Mouse (Mus musculus) midbrain, embryonic 14.5 days (tissue): Measurements from ENCODE around the gene Grm6. TPM values are rescaled to one million over a fixed set of nuclear protein-coding genes. Genes with fewer than 3 reads are reported as not detected.
A peak's percentile ranks its signal among the peaks of the same experiment; 100 is the strongest.

Experiments
- ATAC-seq: fragments of 200-750 bp; cut with Nextera tagmentation; 2 replicates; pipeline ENCODE4 v1.8.0; 2017; ENCODE audit warnings: moderate number of reproducible peaks, moderate library complexity; ENCODE audit not compliant: low FRiP score, low TSS enrichment
- DNase-seq: peaks from one replicate; pipeline ENCODE4 v3.0.0-alpha.2; 2015
- H3K27ac ChIP-seq: fragments of 300-500 bp; sonication (generic); replicated peaks from 2 replicates; pipeline ENCODE4 v1.5.1; 2014; ENCODE audit warnings: mild to moderate bottlenecking, low read depth, low read length, moderate library complexity
- H3K27me3 ChIP-seq: fragments of 300-500 bp; sonication (generic); 2 replicates; pipeline ENCODE4 v1.6.1; 2014; ENCODE audit warnings: low read length, control low read depth, mixed read lengths; ENCODE audit not compliant: control insufficient read depth, insufficient read depth
- H3K36me3 ChIP-seq: fragments of 300-500 bp; sonication (generic); 2 replicates; pipeline ENCODE4 v1.6.1; 2014; ENCODE audit warnings: low read length, control low read depth; ENCODE audit not compliant: control insufficient read depth, insufficient read depth
- H3K4me1 ChIP-seq: fragments of 300-500 bp; sonication (generic); 2 replicates; pipeline ENCODE4 v1.6.1; 2014; ENCODE audit warnings: mild to moderate bottlenecking, antibody characterized with exemption, low read length, control low read depth; ENCODE audit not compliant: control insufficient read depth, insufficient read depth
- H3K4me2 ChIP-seq: fragments of 300-500 bp; sonication (generic); 2 replicates; pipeline ENCODE4 v1.6.1; 2014; ENCODE audit warnings: mild to moderate bottlenecking, low read length, moderate library complexity
- H3K4me3 ChIP-seq: fragments of 300-500 bp; sonication (generic); replicated peaks from 2 replicates; pipeline ENCODE4 v1.5.1; 2014; ENCODE audit warnings: low read depth, low read length
- H3K9ac ChIP-seq: fragments of 300-500 bp; sonication (generic); replicated peaks from 2 replicates; pipeline ENCODE4 v1.6.1; 2014; ENCODE audit warnings: mild to moderate bottlenecking, low read length, moderate library complexity
- H3K9me3 ChIP-seq: fragments of 300-500 bp; sonication (generic); 2 replicates; pipeline ENCODE4 v1.6.1; 2016; ENCODE audit warnings: low read length, control low read depth, mixed read lengths; ENCODE audit not compliant: control insufficient read depth
- WGBS: fragments of 180-500 bp; shearing (Covaris S2); extraction: QIAGEN DNeasy Blood & Tissue Kit; methylation state at CpG from one replicate; pipeline ENCODE4 v1.1.7; 2014; 5-methylcytosine and 5-hydroxymethylcytosine counted together
- polyA plus RNA-seq: library from polyadenylated mRNA; unstranded; fragments of >200 nt; fragmentation: Nextera tagmentation; extraction: Ambion mirVana; gene quantifications from 2 replicates; pipeline ENCODE4 v1.2.1, GENCODE M21; 2014

The Grm6 gene
- not detected in 2 replicates for polyA plus RNA-seq

DNA sequence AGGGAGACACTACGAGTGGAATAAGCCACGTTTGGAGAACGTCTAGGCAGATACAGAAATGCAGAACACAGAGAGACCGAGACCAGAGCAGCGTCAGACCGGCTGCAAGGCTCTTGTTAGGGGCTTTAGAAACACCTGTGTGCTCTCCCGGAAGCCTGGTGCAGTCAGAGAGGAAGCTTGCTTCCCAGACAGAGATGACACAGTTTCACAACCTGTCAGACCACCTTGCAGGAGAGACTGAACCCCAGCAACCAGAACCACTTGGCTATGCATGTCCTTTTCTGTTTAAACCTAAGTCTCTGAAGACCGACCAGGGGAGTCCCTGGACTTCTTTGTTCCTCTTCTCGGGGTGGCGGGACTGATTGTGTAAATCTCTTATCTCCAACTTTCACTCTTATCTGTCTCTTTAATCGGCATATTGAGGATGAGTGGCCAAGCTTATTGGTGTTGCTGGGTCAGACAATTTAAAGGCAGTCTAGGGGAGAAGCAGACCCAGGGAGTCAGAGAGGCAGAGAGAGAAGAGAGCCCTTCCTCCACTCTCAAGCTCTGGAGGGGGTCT, at the start of gene Grm6:
Gene Grm6 (plus strand): TSS at position 509 of the 559 bp plus-strand sequence.
- Histone ChIP-seq H3K9ac (peak within 1 kb of the TSS; percentile 59; the same call in 1 of the 2 replicates), H3K9me3 (0 out of 2 replicates have a peak, but pooled peaks cover 4% of the 10 kb centered on the region), H3K27ac (no peak within 1 kb of the TSS), H3K4me3 (peak within 1 kb of the TSS; percentile 46), H3K4me1 (peaks cover 8% of the 10 kb centered on the region), H3K27me3 (peaks cover 54% of the 10 kb centered on the region), H3K36me3 (no peaks in the 10 kb centered on the region), H3K4me2 (peak within 1 kb of the TSS; percentile 92)
- DNase-seq (peak; percentile 5), ATAC-seq (no peak)
- 3% methylated on average over 11 of the region's 11 CpGs for WGBS

DNA sequence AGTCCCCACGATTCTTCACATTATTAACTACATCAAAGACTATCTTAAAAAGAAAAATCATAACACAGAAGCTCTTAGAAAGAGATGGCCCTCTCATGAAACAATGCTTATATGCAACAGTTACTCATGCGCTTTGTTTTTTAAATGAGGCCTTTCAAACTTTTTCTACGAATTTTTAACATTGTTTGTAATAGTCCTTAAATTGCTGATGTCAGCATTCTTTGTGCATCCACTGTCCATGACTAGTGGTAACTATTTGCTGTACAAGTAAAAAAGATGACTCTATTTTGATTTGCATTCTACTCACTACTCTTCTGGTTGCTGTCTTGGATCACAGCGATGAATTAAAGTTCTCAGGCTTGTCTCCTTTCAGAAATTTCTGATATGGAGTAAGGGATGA, 36.3 kb upstream of the Grm6 start:
- Histone ChIP-seq H3K4me2 (no peak overlapping the region), H3K4me3 (no peak overlapping the region), H3K4me1 (no peaks in the 10 kb centered on the region), H3K9ac (no peak overlapping the region), H3K27me3 (no peaks in the 10 kb centered on the region), H3K36me3 (peaks cover 94% of the 10 kb centered on the region), H3K9me3 (peaks cover 66% of the 10 kb centered on the region), H3K27ac (no peak overlapping the region)
- no peak for DNase-seq
- ATAC-seq = no peak
- WGBS = 98% methylated on average over 4 of the region's 4 CpGs

DNA sequence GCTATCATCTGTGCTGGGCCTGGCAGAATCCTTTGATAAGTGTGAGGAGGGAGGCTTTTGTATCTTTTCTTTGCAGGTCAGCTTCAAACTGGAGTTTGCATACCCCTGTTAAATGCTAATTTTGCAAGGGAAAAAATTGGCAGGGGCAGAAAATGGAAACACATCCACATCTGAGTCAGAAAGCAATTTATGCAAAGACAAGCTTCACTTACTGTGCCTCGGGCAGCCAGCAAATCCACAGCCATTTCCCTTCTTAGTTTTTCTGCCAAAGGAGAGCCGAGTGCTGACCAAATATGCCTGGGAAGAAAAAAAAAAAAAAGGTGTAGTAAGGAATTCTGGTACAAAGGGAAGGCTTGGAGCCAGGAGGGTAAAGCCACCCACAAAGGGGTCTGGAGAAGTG, 24.3 kb upstream of the Grm6 start:
- peak overlapping the region; percentile 92 for H3K9ac ChIP-seq
- 48% methylated on average over 2 of the region's 2 CpGs for WGBS
- no peak for DNase-seq

DNA sequence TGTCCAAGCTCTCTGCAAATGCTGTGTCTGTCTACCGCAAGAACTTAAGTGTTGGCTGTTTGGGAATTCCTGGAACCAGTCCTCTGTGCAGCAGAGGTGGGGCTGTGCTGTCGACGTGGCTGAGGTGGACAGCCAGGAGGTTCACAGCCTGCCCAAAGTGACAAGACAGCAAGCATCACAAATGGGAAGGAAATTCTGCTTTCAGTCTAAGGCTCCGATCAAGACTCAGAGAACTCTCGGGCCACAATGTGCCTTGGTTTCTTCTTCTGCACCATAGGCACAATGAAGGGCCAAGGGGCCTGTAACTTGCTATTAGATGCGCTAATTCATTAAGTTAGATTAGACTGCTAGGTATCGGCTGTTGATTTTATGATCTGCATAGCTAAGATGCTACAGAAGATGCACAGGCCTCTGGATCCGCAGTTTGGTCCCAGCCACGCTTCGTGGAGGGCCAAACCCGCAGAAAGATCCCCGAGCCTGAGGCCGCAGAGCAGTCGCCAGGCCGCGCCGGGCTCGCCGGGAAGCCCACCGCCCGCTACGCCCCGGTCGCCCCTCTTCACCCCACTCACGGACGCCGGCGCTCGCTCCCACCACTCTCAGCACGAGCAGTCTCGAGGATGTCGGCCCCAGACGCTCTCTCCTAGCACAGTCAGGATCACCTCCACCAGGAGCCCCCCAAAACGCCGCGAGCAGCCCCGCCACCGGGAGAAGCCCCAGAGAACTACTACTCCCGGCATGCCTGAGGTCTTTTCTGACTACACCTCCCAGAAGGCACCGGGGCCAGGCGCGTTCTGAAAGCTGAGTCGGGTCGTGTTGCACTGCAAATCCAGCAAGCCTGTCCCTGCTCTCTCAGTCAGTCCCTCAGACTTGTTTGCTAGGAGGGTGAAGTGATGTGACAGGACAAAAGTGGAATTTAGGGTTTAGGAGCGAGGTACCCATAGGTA, 23.2 kb upstream of the Grm6 start, which contains the start of gene Zfp354c:
Gene Zfp354c (minus strand): TSS at position 715 of the 944 bp plus-strand sequence.
- Histone ChIP-seq H3K4me1 (peaks cover 11% of the 10 kb centered on the region; the same call in 1 of the 2 replicates), H3K9ac (peak within 1 kb of the TSS; percentile 92), H3K4me2 (peak within 1 kb of the TSS; percentile 87), H3K36me3 (peaks cover 33% of the 10 kb centered on the region), H3K4me3 (peak within 1 kb of the TSS; percentile 87), H3K9me3 (0 out of 2 replicates have a peak, but pooled peaks cover 2% of the 10 kb centered on the region), H3K27me3 (no peaks in the 10 kb centered on the region), H3K27ac (peak within 1 kb of the TSS; percentile 80)
- WGBS = under 1% methylated on average over 45 of the region's 45 CpGs
- peak; percentile 93 for ATAC-seq
- DNase-seq = peak; percentile 94

More for the DNA sequence above, 24.3 kb upstream of the Grm6 start:
- Histone ChIP-seq H3K4me3 (peak overlapping the region; percentile 87), H3K9me3 (no peaks in the 10 kb centered on the region), H3K27ac (no peak overlapping the region), H3K4me2 (peak overlapping the region; percentile 87), H3K36me3 (peaks cover 42% of the 10 kb centered on the region), H3K27me3 (no peaks in the 10 kb centered on the region), H3K4me1 (peaks cover 11% of the 10 kb centered on the region; the same call in 1 of the 2 replicates)
- ATAC-seq = no peak

DNA sequence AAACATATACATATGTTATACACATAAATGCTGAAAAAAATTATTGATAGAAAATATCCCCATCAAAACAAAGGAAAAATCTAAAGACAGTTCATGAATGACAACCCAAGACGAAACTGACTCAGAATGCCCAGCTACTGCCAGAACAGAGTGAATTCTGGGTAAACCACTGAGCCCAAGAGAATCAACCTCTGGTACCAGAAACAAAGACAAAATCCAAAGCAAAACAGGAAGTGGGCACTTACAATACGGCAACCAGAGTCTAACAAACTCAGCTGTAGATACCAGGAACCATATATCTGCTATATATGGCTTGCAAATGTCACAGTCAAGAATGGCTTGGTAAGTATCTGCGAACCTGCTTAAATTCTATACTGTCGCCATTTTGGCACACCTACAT, 14.8 kb upstream of the Grm6 start:
- 92% methylated on average over 4 of the region's 4 CpGs for WGBS
- H3K4me1 ChIP-seq = peaks cover 3% of the 10 kb centered on the region
- no peak for DNase-seq
- H3K27me3 ChIP-seq = no peaks in the 10 kb centered on the region
- no peak overlapping the region for H3K9ac ChIP-seq
- no peak overlapping the region for H3K27ac ChIP-seq
- H3K4me3 ChIP-seq = no peak overlapping the region
- H3K4me2 ChIP-seq = no peak overlapping the region
- peaks cover 15% of the 10 kb centered on the region; the same call in 1 of the 2 replicates for H3K9me3 ChIP-seq
- peaks cover 10% of the 10 kb centered on the region; the same call in 1 of the 2 replicates for H3K36me3 ChIP-seq
- ATAC-seq = no peak

GRCm38 (mm10) chr11:50841023-50841735, 9.3 kb upstream of the Grm6 start, which contains the start of gene Zfp879:
Gene Zfp879, minus strand, starts transcription at chr11:50841552.
- H3K27me3 ChIP-seq = no peaks in the 10 kb centered on the region
- H3K4me3 ChIP-seq = peak within 1 kb of the TSS; percentile 40
- H3K9ac ChIP-seq = peak within 1 kb of the TSS; percentile 68
- H3K4me2 ChIP-seq = peak within 1 kb of the TSS; percentile 69
- DNase-seq = peak; percentile 98
- no peaks in the 10 kb centered on the region for H3K36me3 ChIP-seq
- ATAC-seq = peak; percentile 93
- H3K4me1 ChIP-seq = peaks cover 7% of the 10 kb centered on the region
- WGBS = 25% methylated on average over 22 of the region's 22 CpGs
- no peaks in the 10 kb centered on the region for H3K9me3 ChIP-seq
- H3K27ac ChIP-seq = peak within 1 kb of the TSS; percentile 70

GRCm38 (mm10) chr11:50845951-50846350, 4.5 kb upstream of the Grm6 start:
- H3K4me2 ChIP-seq = no peak overlapping the region
- peaks cover 30% of the 10 kb centered on the region for H3K27me3 ChIP-seq
- H3K36me3 ChIP-seq = no peaks in the 10 kb centered on the region
- H3K4me1 ChIP-seq = peaks cover 5% of the 10 kb centered on the region; the same call in 1 of the 2 replicates
- H3K9ac ChIP-seq = no peak overlapping the region
- 0 out of 2 replicates have a peak, but pooled peaks cover 4% of the 10 kb centered on the region for H3K9me3 ChIP-seq
- no peak for DNase-seq
- H3K27ac ChIP-seq = no peak overlapping the region
- 93% methylated on average over 3 of the region's 3 CpGs for WGBS
- no peak for ATAC-seq
- no peak overlapping the region for H3K4me3 ChIP-seq

DNA sequence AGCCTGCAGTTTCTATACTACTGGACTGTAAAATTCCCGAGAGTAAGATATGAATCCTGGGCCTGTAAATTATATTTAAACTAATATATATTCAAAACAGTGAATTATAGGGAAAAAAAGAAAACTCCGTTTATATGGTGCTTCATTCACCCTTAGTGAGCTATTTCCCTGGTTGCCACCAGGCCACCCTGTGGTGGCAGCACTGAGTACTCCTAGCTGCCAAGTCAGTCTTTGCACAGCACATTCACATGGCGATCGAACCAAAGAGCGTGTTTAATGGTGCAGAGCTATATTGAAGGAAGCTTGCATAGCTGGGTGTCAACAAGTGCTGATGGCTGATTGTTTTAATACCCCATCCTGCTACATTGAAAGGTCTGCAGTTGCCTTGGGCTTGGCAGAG, 3.4 kb upstream of the Grm6 start:
- Histone ChIP-seq H3K4me2 (no peak overlapping the region), H3K36me3 (no peaks in the 10 kb centered on the region), H3K27me3 (peaks cover 41% of the 10 kb centered on the region), H3K4me3 (no peak overlapping the region), H3K9me3 (0 out of 2 replicates have a peak, but pooled peaks cover 4% of the 10 kb centered on the region), H3K27ac (no peak overlapping the region), H3K4me1 (peaks cover 8% of the 10 kb centered on the region), H3K9ac (no peak overlapping the region)
- 75% methylated on average over 5 of the region's 5 CpGs for WGBS
- ATAC-seq (no peak), DNase-seq (peak; percentile 20)
